Mouse (Mus musculus): ENCODE data around the gene Defb20.

The Defb20 gene

DNA sequence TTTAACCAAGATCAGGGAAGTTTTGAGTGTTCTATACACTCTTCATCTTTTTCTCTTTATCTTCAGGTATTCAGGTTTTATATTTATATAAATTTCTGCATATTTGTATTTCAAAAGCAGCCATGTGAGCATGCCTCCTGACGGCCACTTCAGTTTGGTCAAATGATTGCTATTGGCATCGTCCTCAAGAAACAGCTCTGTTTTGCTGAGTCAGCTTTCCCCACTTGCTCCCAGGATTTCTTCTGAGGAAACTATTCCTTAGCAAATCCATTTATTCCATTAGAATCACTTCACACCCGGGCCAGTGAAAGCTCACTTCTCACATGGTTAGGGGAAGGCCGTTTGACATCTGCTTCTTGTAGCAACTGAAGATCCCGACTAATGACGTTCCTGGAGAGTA is 21.2 kb downstream of the Defb20 start:
- DNase-seq (ENCODE audit: low read depth, low spot score) = no peak

DNA sequence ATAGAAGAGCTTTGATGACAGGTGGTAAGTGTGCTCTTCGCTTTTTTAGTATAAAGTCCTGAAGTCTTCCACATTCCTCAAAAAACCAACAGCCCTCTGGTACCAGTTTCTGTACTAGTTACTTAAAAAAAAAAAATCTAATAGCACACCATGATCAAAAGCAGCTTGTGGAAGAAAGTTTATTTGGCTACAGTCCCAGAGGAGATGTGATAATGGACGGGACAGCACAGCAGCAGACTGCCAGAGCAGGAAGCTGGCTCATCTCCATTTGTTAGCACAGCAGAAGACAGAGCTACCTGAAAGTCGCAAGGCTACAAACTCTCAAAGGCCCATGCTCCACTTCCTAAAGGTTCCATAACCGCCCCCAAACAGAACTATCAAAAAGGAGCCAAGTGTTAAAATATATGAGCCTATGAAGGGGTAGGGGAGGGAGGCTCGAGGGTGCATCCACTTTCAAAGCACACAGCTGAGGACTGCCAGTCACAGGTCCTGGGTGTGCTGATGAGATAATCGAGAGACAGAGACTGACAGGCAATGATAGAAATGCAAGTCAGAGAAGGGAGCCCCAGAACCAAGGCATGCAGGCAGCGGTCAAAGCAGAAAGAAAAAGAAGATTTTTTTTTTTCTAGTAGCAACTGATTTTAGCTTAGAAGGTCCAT is 23.5 kb downstream of the Defb20 start:
- DNase-seq (ENCODE audit: low read depth, low spot score) = peak; percentile 36

DNA sequence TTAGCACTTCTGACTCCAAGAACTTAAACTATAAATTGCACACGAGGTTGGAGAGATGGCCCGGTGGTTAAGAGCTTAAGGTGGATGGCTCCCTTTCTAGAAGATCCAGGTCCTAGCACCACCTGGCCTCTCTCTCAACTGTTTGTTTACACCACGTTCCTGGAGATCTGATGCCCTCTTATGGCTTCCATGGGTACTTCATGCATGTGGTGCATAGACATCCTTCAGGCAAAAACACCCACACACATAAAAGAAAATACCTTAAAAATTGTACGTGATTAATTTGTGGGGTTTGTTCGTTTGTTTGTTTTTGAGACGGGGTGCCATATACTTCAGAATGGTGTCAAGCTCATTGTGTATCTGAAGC is 24.0 kb downstream of the Defb20 start:
- DNase-seq (ENCODE audit: low read depth, low spot score) = no peak

DNA sequence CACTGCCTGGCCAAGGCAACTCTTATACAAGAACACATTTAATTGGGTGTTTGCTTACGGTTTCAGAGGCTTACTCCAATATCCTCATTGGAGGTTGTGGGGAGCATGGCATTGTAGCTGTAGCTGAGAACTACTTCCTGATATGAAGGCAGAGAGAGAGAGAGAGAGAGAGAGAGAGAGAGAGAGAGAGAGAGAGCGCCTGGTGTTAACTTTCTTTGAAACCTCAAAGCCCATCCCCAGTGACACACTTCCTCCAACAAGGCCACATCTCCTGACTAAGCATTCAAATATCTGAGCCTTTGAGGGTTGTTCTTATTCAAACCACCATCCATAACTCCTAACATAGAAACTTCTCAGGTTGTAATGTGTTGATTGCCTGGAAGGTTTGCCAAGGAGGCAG is 27.1 kb downstream of the Defb20 start:
- DNase-seq (ENCODE audit: low read depth, low spot score) = no peak

DNA sequence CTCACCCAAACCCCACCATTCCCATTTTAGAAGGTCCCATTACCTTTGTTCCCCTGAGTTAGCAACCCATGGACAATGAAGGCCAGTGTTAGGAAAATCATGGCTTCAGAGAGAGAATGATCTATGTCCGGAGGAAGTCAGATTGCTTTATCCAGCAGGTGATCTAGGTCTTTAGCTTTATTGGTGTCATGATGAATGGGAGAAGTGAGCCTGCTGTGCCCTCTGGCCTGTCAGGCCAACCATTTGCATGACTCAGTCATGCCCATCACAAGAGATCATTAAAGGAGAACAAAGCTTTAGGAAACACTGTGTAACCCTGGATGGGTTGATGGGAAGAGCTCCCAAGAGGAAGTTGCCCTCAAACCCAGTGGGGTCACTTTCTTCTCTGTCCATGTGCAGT is 34.7 kb downstream of the Defb20 start, which contains the start of gene Defb26:
TSS of gene Defb26 (minus strand) at position 101 of the 400 bp plus-strand sequence.
- DNase-seq (ENCODE audit: low read depth, low spot score) = no peak

DNA sequence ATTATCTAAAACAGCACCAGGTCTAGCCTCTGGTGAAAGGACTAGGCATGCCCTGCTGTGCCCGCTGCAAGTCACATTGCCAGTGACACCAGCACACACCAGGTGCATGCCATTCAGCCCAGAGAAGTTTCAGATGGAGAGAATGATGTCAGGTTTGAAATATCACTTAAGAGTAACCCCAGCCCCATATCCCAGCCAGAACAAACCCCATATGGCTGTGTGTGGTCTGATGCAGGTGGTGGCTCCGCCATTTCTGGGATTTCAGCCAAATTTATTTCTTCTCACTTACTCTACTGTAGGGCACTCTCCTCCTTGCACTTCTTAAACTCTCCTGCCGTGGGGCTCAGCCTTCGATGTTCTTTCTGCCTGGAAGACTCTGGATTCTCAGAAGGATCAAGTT is 39.2 kb downstream of the Defb20 start:
- DNase-seq (ENCODE audit: low read depth, low spot score) = no peak

DNA sequence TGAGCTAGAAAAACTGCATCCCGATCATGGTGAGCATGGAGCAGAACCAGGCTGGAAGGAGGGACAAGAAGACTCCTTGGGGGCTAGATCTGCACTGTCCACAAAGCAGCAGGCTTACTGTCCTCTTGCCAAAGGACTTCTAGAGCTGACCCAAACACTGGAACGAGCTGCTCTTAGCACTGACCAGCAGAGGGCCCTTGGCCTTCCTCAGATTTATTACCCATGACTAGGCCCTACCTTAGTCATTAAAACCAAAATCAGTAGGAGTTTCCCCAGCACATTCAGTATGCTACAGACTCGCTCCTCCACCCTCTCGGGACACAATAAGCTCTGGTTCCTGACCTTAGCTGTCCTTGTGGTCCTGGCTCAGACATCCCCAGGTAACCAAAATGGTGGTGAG is 41.1 kb downstream of the Defb20 start, which contains the start of gene Defb28:
TSS of gene Defb28 (plus strand) at position 275 of the 400 bp plus-strand sequence.
- DNase-seq (ENCODE audit: low read depth, low spot score) = no peak
